Mouse (Mus musculus): ENCODE data around the gene Fabp1. TPM values are rescaled to one million over a fixed set of nuclear protein-coding genes. Genes with fewer than 3 reads are reported as not detected.
A peak's percentile ranks its signal among the peaks of the same experiment; 100 is the strongest.

Gene Fabp1
- polyA plus RNA-seq, 1 experiment from 2014 or later: not detected

GRCm38 (mm10) chr6:71164394-71164793 is 35.2 kb upstream of the Fabp1 start:
- no peaks in the 10 kb centered on the region for H3K4me1 ChIP-seq (ENCODE audit: insufficient read depth)
- H3K27me3 ChIP-seq (ENCODE audit: insufficient read depth, low read length): no peaks in the 10 kb centered on the region
- peak; percentile 56; the same call in 1 of the 2 replicates for ATAC-seq (ENCODE audit: insufficient read depth)
- no peak overlapping the region for H3K4me3 ChIP-seq (ENCODE audit: low read depth, low read length)
- DNase-seq: peak; percentile 6
- no peaks in the 10 kb centered on the region for H3K36me3 ChIP-seq (ENCODE audit: insufficient read depth)
- H3K27ac ChIP-seq (ENCODE audit: low read depth): no peak overlapping the region
- H3K4me2 ChIP-seq: no peak overlapping the region
- TF ChIP-seq CTCF (IDR thresholded peaks at IDR 0.05; ENCODE audit: low read depth): no peak
- no peaks in the 10 kb centered on the region for H3K9me3 ChIP-seq (ENCODE audit: low read depth, low read length)
- 25% methylated on average over 6 of the region's 6 CpGs for WGBS
- H3K9ac ChIP-seq: no peak overlapping the region

- Histone ChIP-seq H3K4me2 (no peak overlapping the region), H3K27me3 (ENCODE audit: insufficient read depth, low read length) (no peaks in the 10 kb centered on the region), H3K9ac (no peak overlapping the region), H3K9me3 (ENCODE audit: low read depth, low read length) (no peaks in the 10 kb centered on the region), H3K4me3 (ENCODE audit: low read depth, low read length) (no peak overlapping the region), H3K27ac (ENCODE audit: low read depth) (no peak overlapping the region), H3K4me1 (ENCODE audit: insufficient read depth) (no peaks in the 10 kb centered on the region), H3K36me3 (ENCODE audit: insufficient read depth) (no peaks in the 10 kb centered on the region)
- peak; percentile 75 for TF ChIP-seq CTCF (IDR thresholded peaks at IDR 0.05; ENCODE audit: low read depth)
- DNase-seq (peak; percentile 76), ATAC-seq (ENCODE audit: insufficient read depth) (no peak)
- 35% methylated on average over 6 of the region's 6 CpGs for WGBS
Observed at GRCm38 (mm10) chr6:71166551-71167169, 33.0 kb upstream of the Fabp1 start.

- 80% methylated on average over 10 of the region's 10 CpGs for WGBS
- H3K27ac ChIP-seq (ENCODE audit: low read depth): no peak overlapping the region
- H3K36me3 ChIP-seq (ENCODE audit: insufficient read depth): no peaks in the 10 kb centered on the region
- ATAC-seq (ENCODE audit: insufficient read depth) (no peak), DNase-seq (no peak)
- no peaks in the 10 kb centered on the region for H3K27me3 ChIP-seq (ENCODE audit: insufficient read depth, low read length)
- no peaks in the 10 kb centered on the region for H3K9me3 ChIP-seq (ENCODE audit: low read depth, low read length)
- no peak overlapping the region for H3K4me2 ChIP-seq
- H3K4me1 ChIP-seq (ENCODE audit: insufficient read depth): no peaks in the 10 kb centered on the region
- H3K9ac ChIP-seq: no peak overlapping the region
- TF ChIP-seq CTCF (IDR thresholded peaks at IDR 0.05; ENCODE audit: low read depth): no peak
- no peak overlapping the region for H3K4me3 ChIP-seq (ENCODE audit: low read depth, low read length)
Observed at GRCm38 (mm10) chr6:71172812-71173580, 26.6 kb upstream of the Fabp1 start.

GRCm38 (mm10) chr6:71180596-71180995 is 19.0 kb upstream of the Fabp1 start:
- Histone ChIP-seq H3K27me3 (ENCODE audit: insufficient read depth, low read length) (no peaks in the 10 kb centered on the region), H3K36me3 (ENCODE audit: insufficient read depth) (no peaks in the 10 kb centered on the region), H3K27ac (ENCODE audit: low read depth) (no peak overlapping the region), H3K4me3 (ENCODE audit: low read depth, low read length) (no peak overlapping the region), H3K9ac (no peak overlapping the region), H3K9me3 (ENCODE audit: low read depth, low read length) (no peaks in the 10 kb centered on the region), H3K4me2 (no peak overlapping the region), H3K4me1 (ENCODE audit: insufficient read depth) (no peaks in the 10 kb centered on the region)
- WGBS: 88% methylated on average over 1 of the region's 1 CpGs
- TF ChIP-seq CTCF (IDR thresholded peaks at IDR 0.05; ENCODE audit: low read depth): no peak
- DNase-seq: no peak
- no peak for ATAC-seq (ENCODE audit: insufficient read depth)

GRCm38 (mm10) chr6:71184941-71185604 is 14.6 kb upstream of the Fabp1 start:
- Histone ChIP-seq H3K4me2 (no peak overlapping the region), H3K4me1 (ENCODE audit: insufficient read depth) (no peaks in the 10 kb centered on the region), H3K9ac (no peak overlapping the region), H3K36me3 (ENCODE audit: insufficient read depth) (no peaks in the 10 kb centered on the region), H3K27ac (ENCODE audit: low read depth) (no peak overlapping the region), H3K4me3 (ENCODE audit: low read depth, low read length) (no peak overlapping the region), H3K9me3 (ENCODE audit: low read depth, low read length) (no peaks in the 10 kb centered on the region), H3K27me3 (ENCODE audit: insufficient read depth, low read length) (no peaks in the 10 kb centered on the region)
- no peak for TF ChIP-seq CTCF (IDR thresholded peaks at IDR 0.05; ENCODE audit: low read depth)
- WGBS: 65% methylated on average over 7 of the region's 7 CpGs
- DNase-seq (no peak), ATAC-seq (ENCODE audit: insufficient read depth) (no peak)

GRCm38 (mm10) chr6:71189578-71189977 is 10.0 kb upstream of the Fabp1 start:
- H3K9me3 ChIP-seq (ENCODE audit: low read depth, low read length): no peaks in the 10 kb centered on the region
- WGBS: 21% methylated on average over 1 of the region's 1 CpGs
- no peak overlapping the region for H3K9ac ChIP-seq
- DNase-seq (no peak), ATAC-seq (ENCODE audit: insufficient read depth) (no peak)
- no peak overlapping the region for H3K27ac ChIP-seq (ENCODE audit: low read depth)
- H3K27me3 ChIP-seq (ENCODE audit: insufficient read depth, low read length): no peaks in the 10 kb centered on the region
- no peaks in the 10 kb centered on the region for H3K4me1 ChIP-seq (ENCODE audit: insufficient read depth)
- H3K4me2 ChIP-seq: no peak overlapping the region
- TF ChIP-seq CTCF (IDR thresholded peaks at IDR 0.05; ENCODE audit: low read depth): no peak
- no peaks in the 10 kb centered on the region for H3K36me3 ChIP-seq (ENCODE audit: insufficient read depth)
- H3K4me3 ChIP-seq (ENCODE audit: low read depth, low read length): no peak overlapping the region

- no peak overlapping the region for H3K27ac ChIP-seq (ENCODE audit: low read depth)
- no peak for ATAC-seq (ENCODE audit: insufficient read depth)
- H3K4me2 ChIP-seq: no peak overlapping the region
- H3K9ac ChIP-seq: no peak overlapping the region
- no peak for TF ChIP-seq CTCF (IDR thresholded peaks at IDR 0.05; ENCODE audit: low read depth)
- WGBS: 88% methylated on average over 2 of the region's 2 CpGs
- DNase-seq: no peak
- H3K36me3 ChIP-seq (ENCODE audit: insufficient read depth): no peaks in the 10 kb centered on the region
- H3K4me1 ChIP-seq (ENCODE audit: insufficient read depth): no peaks in the 10 kb centered on the region
- no peaks in the 10 kb centered on the region for H3K27me3 ChIP-seq (ENCODE audit: insufficient read depth, low read length)
- no peaks in the 10 kb centered on the region for H3K9me3 ChIP-seq (ENCODE audit: low read depth, low read length)
- H3K4me3 ChIP-seq (ENCODE audit: low read depth, low read length): no peak overlapping the region
Observed at GRCm38 (mm10) chr6:71190501-71190900, 9.1 kb upstream of the Fabp1 start.

Measured in lung, embryonic 14.5 days (tissue).